Mouse (Mus musculus) cerebellum, adult 2 months (tissue): ENCODE results near the gene Mlxip. TPM values are rescaled to one million over a fixed set of nuclear protein-coding genes. Genes with fewer than 3 reads are reported as not detected.

Experiments used
- DNase-seq, 2 experiments: peaks; one replicate each; pipeline ENCODE4 v3.0.0; 2021
- H3K27ac ChIP-seq: fragments of 200-500 bp; 2 replicates; pipeline ENCODE4 v1.5.1; 2012; ENCODE audit warnings: low read length, control low read depth, inconsistent platforms; ENCODE audit not compliant: insufficient read depth
- H3K27me3 ChIP-seq: fragments of 200-500 bp; 2 replicates; pipeline ENCODE4 v1.6.1; 2012; ENCODE audit warnings: inconsistent platforms, mild to moderate bottlenecking, low read length, moderate library complexity; ENCODE audit not compliant: control insufficient read depth, insufficient read depth
- H3K4me1 ChIP-seq: fragments of 200-500 bp; 2 replicates; pipeline ENCODE4 v1.6.1; 2011; ENCODE audit warnings: low read length; ENCODE audit not compliant: control insufficient read depth, insufficient read depth
- H3K4me3 ChIP-seq: fragments of 200-500 bp; replicated peaks from 2 replicates; pipeline ENCODE3; 2011; ENCODE audit warnings: mild to moderate bottlenecking, low read depth, low read length, control low read depth; ENCODE audit not compliant: insufficient read depth
- CTCF ChIP-seq: fragments of 200-500 bp; IDR thresholded peaks from 2 replicates; pipeline ENCODE4 v1.5.1; 2011; ENCODE audit warnings: low read depth, mild to moderate bottlenecking, control low read depth, low read length, moderate library complexity, borderline replicate concordance; ENCODE audit not compliant: insufficient read depth
- POLR2A ChIP-seq: fragments of 200-500 bp; IDR thresholded peaks from 2 replicates; pipeline ENCODE4 v1.6.1; 2011; ENCODE audit warnings: low read length, control low read depth, borderline replicate concordance; ENCODE audit not compliant: insufficient read depth
- WGBS: fragments of 180-500 bp; shearing (Covaris S2); methylation state at CpG from one replicate; pipeline ENCODE4 v1.1.7; 2018; 5-methylcytosine and 5-hydroxymethylcytosine counted together
- polyA plus RNA-seq: library from polyadenylated mRNA; depleted of rRNA; stranded (reverse); fragments of >200 nt; gene quantifications from 2 replicates; pipeline ENCODE4 v1.2.3, GENCODE M21; 2012

Gene Mlxip
- polyA plus RNA-seq, 1 experiment, result 21.7 TPM

DNA sequence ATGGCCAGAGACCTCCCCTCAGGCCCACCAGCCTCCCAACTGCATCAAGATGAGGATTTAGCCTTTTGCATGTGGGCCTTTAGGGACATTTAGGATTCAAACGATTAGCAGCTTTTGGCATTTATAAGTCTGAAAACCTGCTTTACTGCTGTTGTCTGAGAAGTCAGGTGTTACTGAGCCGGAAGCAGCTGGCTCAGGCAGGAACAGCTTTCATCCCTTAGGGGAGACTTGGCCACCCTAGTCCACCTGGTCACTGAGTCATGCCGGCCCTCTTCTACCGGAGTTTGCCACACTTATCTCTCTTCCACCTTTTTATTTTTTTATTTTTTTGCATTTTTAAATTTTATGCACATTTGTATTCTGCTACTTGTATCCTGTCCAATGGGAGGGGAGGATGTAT, 37.3 kb upstream of the Mlxip start:
- DNase-seq, result no peak
- 72% methylated on average over 4 of the region's 4 CpGs for WGBS
- TF ChIP-seq CTCF, result no peak
- TF ChIP-seq POLR2A, result no peak

GRCm38 (mm10) chr5:123359431-123359830, 35.2 kb upstream of the Mlxip start:
- peaks cover 16% of the 10 kb centered on the region for H3K4me1 ChIP-seq
- H3K27ac ChIP-seq, result peak overlapping the region; percentile 34; the same call in 1 of the 2 replicates
- no peaks in the 10 kb centered on the region for H3K27me3 ChIP-seq
- 25% methylated on average over 6 of the region's 6 CpGs for WGBS
- no peak for DNase-seq
- H3K4me3 ChIP-seq, result no peak overlapping the region
- TF ChIP-seq POLR2A, result no peak
- TF ChIP-seq CTCF, result no peak

More for the DNA sequence above, 37.3 kb upstream of the Mlxip start:
- peaks cover 16% of the 10 kb centered on the region for H3K4me1 ChIP-seq
- H3K4me3 ChIP-seq, result no peak overlapping the region
- no peaks in the 10 kb centered on the region for H3K27me3 ChIP-seq
- no peak overlapping the region for H3K27ac ChIP-seq

DNA sequence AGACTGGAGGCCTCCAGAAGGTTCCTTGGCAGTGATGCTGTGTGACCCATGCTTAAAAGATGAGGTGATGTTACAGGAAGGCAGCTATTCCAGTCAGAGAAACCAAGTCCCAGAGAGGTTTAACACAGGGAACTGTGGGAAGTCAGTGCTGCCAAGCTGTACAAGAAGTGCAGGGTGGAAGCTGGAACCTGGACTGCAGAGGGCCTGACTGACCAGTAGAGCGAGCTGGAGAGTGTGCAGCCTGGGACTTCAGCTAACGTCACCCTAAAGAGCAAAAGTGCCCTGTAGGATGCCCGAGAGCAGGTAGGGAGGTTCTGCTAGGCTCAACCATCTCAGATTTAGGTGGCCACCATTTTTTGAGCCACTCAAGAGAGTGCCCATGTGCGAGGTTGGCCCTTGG, 31.7 kb upstream of the Mlxip start:
- no peak for DNase-seq
- no peak for TF ChIP-seq POLR2A
- peak; percentile 25; the same call in 1 of the 2 replicates for TF ChIP-seq CTCF
- Histone ChIP-seq H3K4me3 (no peak overlapping the region), H3K4me1 (peaks cover 21% of the 10 kb centered on the region), H3K27ac (no peak overlapping the region), H3K27me3 (no peaks in the 10 kb centered on the region)
- 74% methylated on average over 4 of the region's 4 CpGs for WGBS

DNA sequence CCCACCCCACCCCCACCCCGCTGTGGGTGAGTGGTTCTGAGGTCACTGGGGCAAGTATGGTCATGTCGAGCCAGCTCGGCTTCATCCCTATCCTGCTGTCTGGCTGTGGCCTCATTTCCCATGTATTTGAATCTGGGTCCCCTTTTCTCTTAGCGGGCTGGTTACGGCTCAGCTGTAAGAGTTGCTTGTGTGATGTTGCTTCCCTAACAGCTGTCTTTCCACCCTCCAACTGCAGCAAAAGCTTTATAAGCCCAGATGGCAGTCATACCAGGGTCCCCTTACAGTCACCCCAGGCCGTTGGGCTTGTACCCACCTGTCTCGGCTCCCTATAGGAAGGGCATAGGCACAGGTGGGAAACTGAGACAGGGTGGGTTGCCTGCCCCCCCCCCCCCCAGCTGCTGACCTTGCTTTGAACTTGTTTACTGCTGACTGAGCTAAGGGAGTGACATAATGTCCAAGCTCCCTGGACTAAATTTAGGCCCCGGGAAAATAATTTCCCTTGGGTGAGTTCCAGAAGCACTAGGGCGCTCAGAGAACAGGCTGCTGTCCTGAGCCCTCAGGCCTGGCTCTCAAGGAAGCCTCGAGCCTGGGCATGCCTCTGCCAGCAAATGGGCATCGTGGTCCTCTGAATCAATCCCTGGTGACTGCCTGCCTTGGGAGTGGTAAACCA, 30.2 kb upstream of the Mlxip start:
- Histone ChIP-seq H3K4me3 (no peak overlapping the region), H3K27ac (peak overlapping the region; percentile 79), H3K4me1 (peaks cover 15% of the 10 kb centered on the region), H3K27me3 (no peaks in the 10 kb centered on the region)
- TF ChIP-seq POLR2A (no peak), CTCF (no peak)
- WGBS, result 26% methylated on average over 11 of the region's 11 CpGs
- DNase-seq, result peak; percentile 63 to 88

DNA sequence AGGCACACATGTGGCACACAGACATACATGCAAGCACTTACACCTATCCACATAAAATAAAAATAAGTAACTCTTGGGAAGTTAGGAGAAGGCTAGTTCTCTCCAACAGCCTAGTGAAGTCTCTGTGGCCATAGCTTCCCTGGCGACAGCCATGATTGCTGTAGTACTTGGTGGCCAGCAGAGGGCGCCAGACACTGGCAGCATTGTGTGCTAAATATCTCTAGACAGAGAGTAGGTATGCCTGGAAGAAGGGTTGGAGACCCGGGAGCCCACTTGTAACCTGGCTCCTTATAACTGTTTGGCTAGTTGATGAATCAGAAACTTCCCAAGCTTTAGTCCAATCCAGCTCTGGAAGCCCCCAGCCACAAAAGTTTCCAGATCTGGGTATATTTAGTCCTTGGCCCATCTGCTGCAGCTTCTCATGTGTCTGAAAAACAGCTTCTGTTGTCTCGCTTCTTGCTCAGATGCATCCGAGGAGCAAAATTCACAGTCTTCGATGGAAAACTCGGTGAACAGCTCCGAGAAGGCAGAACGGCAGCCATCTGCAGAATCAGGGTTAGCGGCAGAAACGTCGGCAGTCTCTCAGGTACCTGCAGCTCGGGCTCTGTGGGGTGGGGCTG, 25.6 kb upstream of the Mlxip start:
- no peak overlapping the region for H3K4me3 ChIP-seq
- WGBS, result 73% methylated on average over 13 of the region's 13 CpGs
- peak in 1 of 2 experiments; percentile 36 for DNase-seq
- H3K4me1 ChIP-seq, result peaks cover 9% of the 10 kb centered on the region
- no peaks in the 10 kb centered on the region for H3K27me3 ChIP-seq
- no peak overlapping the region for H3K27ac ChIP-seq
- TF ChIP-seq CTCF, result peak; percentile 86
- no peak for TF ChIP-seq POLR2A

DNA sequence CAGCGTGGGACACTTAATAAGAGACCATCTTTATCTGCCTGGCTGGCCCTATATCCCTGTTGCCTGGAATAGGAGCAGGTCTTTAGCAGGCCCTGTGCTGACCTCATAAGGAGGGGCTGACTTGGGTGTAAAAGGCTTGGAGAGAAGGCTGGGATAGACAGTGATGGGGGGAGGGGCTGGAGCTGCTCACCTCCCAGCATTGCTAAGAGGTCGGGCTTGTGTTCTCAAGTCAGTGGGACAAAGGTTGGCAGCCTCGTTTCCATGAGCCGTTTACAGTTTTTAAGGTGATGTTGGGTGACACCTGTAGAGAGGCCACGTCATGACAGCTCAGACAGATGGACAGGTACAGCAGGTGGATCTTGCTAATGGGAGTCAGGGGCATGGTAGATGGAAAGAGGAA, 24.5 kb upstream of the Mlxip start:
- Histone ChIP-seq H3K4me3 (no peak overlapping the region), H3K27me3 (no peaks in the 10 kb centered on the region), H3K27ac (no peak overlapping the region), H3K4me1 (no peaks in the 10 kb centered on the region)
- DNase-seq, result no peak
- WGBS, result 89% methylated on average over 5 of the region's 5 CpGs
- TF ChIP-seq CTCF, result no peak
- TF ChIP-seq POLR2A, result no peak

DNA sequence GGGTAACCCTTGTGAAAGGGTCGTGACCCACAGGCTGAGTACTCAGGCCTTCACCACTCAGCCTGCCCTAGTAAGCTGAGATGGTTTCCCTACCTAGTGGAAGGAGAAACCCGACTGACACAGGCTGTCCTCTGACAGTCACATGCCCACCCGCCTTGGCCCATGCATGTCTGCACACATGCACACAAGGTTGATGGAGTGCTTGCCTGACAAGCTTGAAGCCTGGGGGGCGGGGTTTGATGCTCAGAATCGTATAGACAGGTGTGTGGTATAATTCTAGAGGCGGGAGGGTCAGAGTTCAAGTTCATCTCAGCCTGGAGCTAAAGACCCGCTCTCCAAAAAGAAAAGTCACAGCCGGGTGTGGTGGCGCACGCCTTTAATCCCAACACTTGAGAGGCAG, 19.3 kb upstream of the Mlxip start:
- no peak overlapping the region for H3K27ac ChIP-seq
- no peak for DNase-seq
- H3K4me3 ChIP-seq, result no peak overlapping the region
- peaks cover 3% of the 10 kb centered on the region; the same call in 1 of the 2 replicates for H3K4me1 ChIP-seq
- H3K27me3 ChIP-seq, result no peaks in the 10 kb centered on the region
- no peak for TF ChIP-seq POLR2A
- WGBS, result 89% methylated on average over 10 of the region's 10 CpGs
